Mouse (Mus musculus) hindbrain, embryonic 16.5 days (tissue): ENCODE data around the gene Trmt11. TPM values are rescaled to one million over a fixed set of nuclear protein-coding genes. Genes with fewer than 3 reads are reported as not detected.
"Not testable (repeated sequence)": the region's sequence is repeated elsewhere in the genome, so short reads cannot be mapped to it uniquely, and the experiment has no call there.

Source experiments
- ATAC-seq: fragments of 200-750 bp; cut with Nextera tagmentation; 2 replicates; pipeline ENCODE4 v1.8.0; 2017; ENCODE audit warnings: moderate TSS enrichment, moderate library complexity
- H3K27ac ChIP-seq: fragments of 300-500 bp; sonication (generic); 2 replicates; pipeline ENCODE4 v1.5.1; 2014; ENCODE audit warnings: low read depth, mild to moderate bottlenecking, control low read depth, low read length, moderate library complexity
- H3K27me3 ChIP-seq: fragments of 300-500 bp; sonication (generic); replicated peaks from 2 replicates; pipeline ENCODE4 v1.6.1; 2014; ENCODE audit warnings: low read length; ENCODE audit not compliant: control insufficient read depth, insufficient read depth
- H3K36me3 ChIP-seq: fragments of 300-500 bp; sonication (generic); 2 replicates; pipeline ENCODE4 v1.6.1; 2014; ENCODE audit warnings: mild to moderate bottlenecking, low read length, moderate library complexity, mixed read lengths; ENCODE audit not compliant: control insufficient read depth, insufficient read depth
- H3K4me1 ChIP-seq: fragments of 300-500 bp; sonication (generic); 2 replicates; pipeline ENCODE4 v1.6.1; 2014; ENCODE audit warnings: low read depth, low read length; ENCODE audit not compliant: control insufficient read depth, insufficient read depth
- H3K4me2 ChIP-seq: fragments of 300-500 bp; sonication (generic); 2 replicates; pipeline ENCODE4 v1.6.1; 2014; ENCODE audit warnings: mild to moderate bottlenecking, low read length, control low read depth, moderate library complexity
- H3K4me3 ChIP-seq: fragments of 300-500 bp; sonication (generic); 2 replicates; pipeline ENCODE4 v1.5.1; 2014; ENCODE audit warnings: mild to moderate bottlenecking, low read length, control low read depth, moderate library complexity
- H3K9ac ChIP-seq: fragments of 300-500 bp; sonication (generic); 2 replicates; pipeline ENCODE4 v1.6.1; 2014; ENCODE audit warnings: low read depth, mild to moderate bottlenecking, control low read depth, low read length, moderate library complexity
- H3K9me3 ChIP-seq: fragments of 300-500 bp; sonication (generic); 2 replicates; pipeline ENCODE4 v1.6.1; 2014; ENCODE audit warnings: mild to moderate bottlenecking, low read length, moderate library complexity; ENCODE audit not compliant: control insufficient read depth
- whole genome bisulfite sequencing: fragments of 180-500 bp; shearing (Covaris S2); extraction: QIAGEN DNeasy Blood & Tissue Kit; methylation state at CpG from one replicate; pipeline ENCODE4 v1.1.7; 2014; 5-methylcytosine and 5-hydroxymethylcytosine counted together
- polyA plus RNA-seq: library from polyadenylated mRNA; unstranded; fragments of >200 nt; fragmentation: Nextera tagmentation; extraction: Ambion mirVana; gene quantifications from 2 replicates; pipeline ENCODE4 v1.2.1, GENCODE M21; 2015

Trmt11 gene
- polyA plus RNA-seq, 1 experiment from 2014 or later: 19.1 TPM

GRCm38 (mm10) chr10:30535930-30536329, 64.6 kb downstream of the Trmt11 start:
- not testable (repeated sequence) for H3K4me2 ChIP-seq, H3K36me3 ChIP-seq, ATAC-seq, H3K4me3 ChIP-seq, H3K27me3 ChIP-seq, H3K9ac ChIP-seq, H3K9me3 ChIP-seq, H3K27ac ChIP-seq, H3K4me1 ChIP-seq
- WGBS: 99% methylated on average over 7 of the region's 7 CpGs

- 81% methylated on average over 1 of the region's 1 CpGs for WGBS
- H3K27me3 ChIP-seq: no peaks in the 10 kb centered on the region
- H3K4me1 ChIP-seq: no peaks in the 10 kb centered on the region
- H3K9me3 ChIP-seq: no peaks in the 10 kb centered on the region
- no peak for ATAC-seq
- H3K4me2 ChIP-seq: no peak overlapping the region
- no peak overlapping the region for H3K4me3 ChIP-seq
- no peaks in the 10 kb centered on the region for H3K36me3 ChIP-seq
- no peak overlapping the region for H3K27ac ChIP-seq
- H3K9ac ChIP-seq: no peak overlapping the region
Measured at GRCm38 (mm10) chr10:30527122-30527521, 73.4 kb downstream of the Trmt11 start.

DNA sequence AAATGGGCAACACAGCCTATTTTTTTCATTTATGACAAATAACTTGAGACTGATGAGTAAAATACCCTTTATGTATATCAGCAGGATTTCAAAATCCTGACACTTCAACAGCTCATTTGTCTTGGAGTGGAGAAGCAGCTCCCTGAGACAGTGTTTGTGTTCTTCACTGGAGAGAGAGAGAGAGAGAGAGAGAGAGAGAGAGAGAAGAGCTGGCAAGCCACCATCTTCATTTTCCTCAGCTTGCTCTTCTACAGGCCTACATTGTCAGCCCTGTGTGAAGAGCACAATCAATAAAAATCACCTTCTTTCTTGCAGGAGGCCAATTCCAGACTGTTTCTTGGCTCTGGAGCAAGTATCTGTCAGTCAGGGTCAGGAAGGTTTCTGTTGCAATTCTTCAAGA, 78.8 kb downstream of the Trmt11 start:
- Histone ChIP-seq H3K36me3 (no peaks in the 10 kb centered on the region), H3K9me3 (no peaks in the 10 kb centered on the region), H3K4me2 (no peak overlapping the region), H3K27ac (no peak overlapping the region), H3K4me1 (no peaks in the 10 kb centered on the region), H3K4me3 (no peak overlapping the region), H3K27me3 (no peaks in the 10 kb centered on the region), H3K9ac (no peak overlapping the region)
- no peak for ATAC-seq

DNA sequence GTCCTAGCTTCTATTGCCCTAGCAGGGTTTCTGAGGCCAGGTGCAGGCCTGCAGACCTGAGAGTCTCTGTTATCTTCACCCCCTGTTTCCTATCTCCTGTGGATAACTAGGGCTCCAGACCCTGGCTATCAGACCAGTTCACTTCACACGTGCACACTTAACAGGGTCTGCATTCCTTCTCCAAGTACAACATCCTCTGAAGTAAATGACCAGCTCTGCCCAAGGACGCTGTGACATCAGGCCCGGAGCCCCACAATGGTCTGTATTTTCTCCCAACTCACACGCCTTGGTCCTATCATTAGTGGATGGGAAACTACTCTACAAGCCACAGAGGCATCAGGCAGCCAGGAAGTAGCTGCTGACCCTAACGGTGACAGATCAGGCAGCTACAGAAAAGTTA, 81.4 kb downstream of the Trmt11 start:
- 92% methylated on average over 5 of the region's 5 CpGs for WGBS
- H3K4me2 ChIP-seq: no peak overlapping the region
- no peak overlapping the region for H3K27ac ChIP-seq
- no peak for ATAC-seq
- no peak overlapping the region for H3K9ac ChIP-seq
- no peaks in the 10 kb centered on the region for H3K27me3 ChIP-seq
- H3K9me3 ChIP-seq: no peaks in the 10 kb centered on the region
- no peaks in the 10 kb centered on the region for H3K36me3 ChIP-seq
- H3K4me3 ChIP-seq: no peak overlapping the region
- no peaks in the 10 kb centered on the region for H3K4me1 ChIP-seq

DNA sequence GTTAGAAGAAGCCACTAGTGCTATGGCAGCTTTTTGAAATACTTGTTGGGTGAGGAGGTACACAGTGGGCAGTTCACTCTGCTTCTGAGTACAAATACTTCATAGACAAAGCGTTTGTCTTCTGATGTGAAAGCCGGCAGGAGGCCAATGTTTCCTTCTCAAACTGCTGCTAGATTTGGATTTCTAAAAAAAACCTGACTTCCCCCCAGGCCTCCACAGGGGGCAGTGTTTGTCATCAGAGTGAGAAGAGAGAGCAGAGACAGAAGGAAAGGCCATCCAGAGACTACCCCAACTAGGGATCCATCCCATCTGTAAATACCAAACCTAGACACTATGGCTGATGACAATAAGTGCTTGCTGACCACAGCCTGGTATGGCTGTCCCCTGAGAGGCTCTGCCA, 83.3 kb downstream of the Trmt11 start:
- no peak overlapping the region for H3K27ac ChIP-seq
- no peaks in the 10 kb centered on the region for H3K36me3 ChIP-seq
- no peak for ATAC-seq
- H3K9me3 ChIP-seq: no peaks in the 10 kb centered on the region
- H3K4me2 ChIP-seq: no peak overlapping the region
- WGBS: 63% methylated on average over 2 of the region's 2 CpGs
- no peaks in the 10 kb centered on the region for H3K27me3 ChIP-seq
- no peak overlapping the region for H3K4me3 ChIP-seq
- no peak overlapping the region for H3K9ac ChIP-seq
- no peaks in the 10 kb centered on the region for H3K4me1 ChIP-seq

DNA sequence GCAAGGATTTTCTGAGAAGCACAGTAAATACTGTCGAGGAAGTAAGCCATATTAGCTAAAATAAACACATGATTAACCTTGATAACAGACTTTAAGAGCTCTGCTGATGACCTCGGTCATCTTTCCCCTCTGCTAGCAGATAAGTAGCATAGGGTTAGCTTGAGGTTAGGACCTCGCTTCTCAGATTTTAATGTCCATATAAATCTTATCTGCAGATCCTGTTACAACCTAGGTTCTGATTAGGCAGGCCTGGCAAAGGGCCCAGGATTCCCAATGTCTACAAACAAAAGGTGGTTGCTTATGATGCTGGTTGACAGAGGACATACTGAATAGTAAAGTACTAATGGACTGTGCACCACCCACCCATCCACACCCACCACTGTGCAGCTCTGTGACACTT, 83.8 kb downstream of the Trmt11 start:
- H3K4me2 ChIP-seq: no peak overlapping the region
- no peaks in the 10 kb centered on the region for H3K27me3 ChIP-seq
- H3K4me3 ChIP-seq: no peak overlapping the region
- H3K36me3 ChIP-seq: no peaks in the 10 kb centered on the region
- 75% methylated on average over 3 of the region's 3 CpGs for WGBS
- H3K4me1 ChIP-seq: no peaks in the 10 kb centered on the region
- no peak overlapping the region for H3K9ac ChIP-seq
- no peaks in the 10 kb centered on the region for H3K9me3 ChIP-seq
- H3K27ac ChIP-seq: no peak overlapping the region
- ATAC-seq: no peak

- H3K9ac ChIP-seq: no peak overlapping the region
- no peak for ATAC-seq
- H3K4me2 ChIP-seq: no peak overlapping the region
- no peaks in the 10 kb centered on the region for H3K27me3 ChIP-seq
- no peaks in the 10 kb centered on the region for H3K9me3 ChIP-seq
- H3K4me3 ChIP-seq: no peak overlapping the region
- H3K27ac ChIP-seq: no peak overlapping the region
- 81% methylated on average over 2 of the region's 2 CpGs for whole genome bisulfite sequencing
- no peaks in the 10 kb centered on the region for H3K4me1 ChIP-seq
- no peaks in the 10 kb centered on the region for H3K36me3 ChIP-seq
Measured at GRCm38 (mm10) chr10:30504736-30505135, 95.8 kb downstream of the Trmt11 start.

DNA sequence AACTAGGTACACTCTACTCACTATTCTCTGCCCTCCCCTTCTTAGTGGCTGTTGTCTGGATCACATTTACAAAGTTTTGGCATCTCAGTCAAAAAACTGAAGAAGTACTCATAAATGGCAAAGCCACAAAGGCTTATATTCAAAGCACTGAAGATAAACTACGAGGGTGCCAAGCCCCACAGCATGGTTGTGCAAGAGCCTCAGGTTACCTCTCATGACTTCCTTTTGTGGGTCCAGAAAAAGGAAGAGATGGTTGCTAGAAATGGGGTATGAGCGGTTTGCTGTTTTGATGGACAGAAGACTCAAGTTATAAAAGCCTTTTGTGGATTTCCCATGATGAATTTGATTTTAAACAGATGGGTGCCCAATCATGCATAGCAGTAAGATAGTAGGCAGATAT, 97.4 kb downstream of the Trmt11 start:
- H3K4me2 ChIP-seq: no peak overlapping the region
- H3K9ac ChIP-seq: no peak overlapping the region
- H3K27me3 ChIP-seq: no peaks in the 10 kb centered on the region
- H3K36me3 ChIP-seq: no peaks in the 10 kb centered on the region
- no peaks in the 10 kb centered on the region for H3K4me1 ChIP-seq
- no peak for ATAC-seq
- H3K9me3 ChIP-seq: no peaks in the 10 kb centered on the region
- no peak overlapping the region for H3K4me3 ChIP-seq
- 87% methylated on average over 2 of the region's 2 CpGs for WGBS
- no peak overlapping the region for H3K27ac ChIP-seq

DNA sequence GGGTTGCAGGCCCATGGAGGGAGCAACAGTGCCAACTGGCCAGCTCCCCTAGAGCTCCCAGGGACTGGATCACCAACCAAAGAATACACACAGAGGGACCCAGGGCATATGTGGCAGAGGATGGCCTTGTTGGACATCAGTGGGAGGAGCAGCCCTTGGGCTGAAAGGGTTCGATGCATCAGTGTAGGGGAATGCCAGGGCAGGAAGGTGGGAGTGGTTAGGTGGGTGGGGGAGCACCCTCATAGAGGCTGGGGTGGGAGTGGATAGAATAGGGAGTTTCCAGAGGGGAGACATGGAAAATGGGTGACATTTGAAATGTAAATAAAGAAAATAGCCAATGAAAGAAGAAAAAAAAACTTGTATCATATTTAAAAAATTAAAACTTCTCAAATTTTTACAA, 97.8 kb downstream of the Trmt11 start:
- no peak overlapping the region for H3K9ac ChIP-seq
- H3K4me3 ChIP-seq: no peak overlapping the region
- H3K4me2 ChIP-seq: no peak overlapping the region
- H3K36me3 ChIP-seq: no peaks in the 10 kb centered on the region
- ATAC-seq: no peak
- H3K4me1 ChIP-seq: no peaks in the 10 kb centered on the region
- no peaks in the 10 kb centered on the region for H3K9me3 ChIP-seq
- H3K27ac ChIP-seq: no peak overlapping the region
- 81% methylated on average over 1 of the region's 1 CpGs for WGBS
- H3K27me3 ChIP-seq: no peaks in the 10 kb centered on the region

GRCm38 (mm10) chr10:30498223-30498622, 102.3 kb downstream of the Trmt11 start:
- ATAC-seq: not testable (repeated sequence)

More at GRCm38 (mm10) chr10:30498223-30498622, 102.3 kb downstream of the Trmt11 start:
- not testable (repeated sequence) for H3K4me3 ChIP-seq, H3K9me3 ChIP-seq, H3K27ac ChIP-seq, H3K4me1 ChIP-seq, H3K9ac ChIP-seq, H3K36me3 ChIP-seq, H3K4me2 ChIP-seq, H3K27me3 ChIP-seq
- WGBS: 79% methylated on average over 19 of the region's 19 CpGs
